Mouse (Mus musculus): ENCODE results near the gene Kcnd3.

GRCm38 (mm10) chr3:105570818-105571217 lies 118.7 kb downstream of the Kcnd3 start:
- TF ChIP-seq CTCF (IDR thresholded peaks at IDR 0.05; ENCODE audit: insufficient read depth, low read depth, low read length), result no peak
- TF ChIP-seq POLR2A (IDR thresholded peaks at IDR 0.05; ENCODE audit: insufficient read depth, low read depth, low read length), result no peak

All from olfactory bulb, adult 2 months (tissue).